Mouse (Mus musculus) lung, adult 2 months (tissue): ENCODE measurements around the gene Smarcad1.

ENCODE experiments used
- CTCF ChIP-seq: fragments of 200-500 bp; IDR thresholded peaks from 2 replicates; pipeline ENCODE4 v1.5.1; 2011; ENCODE audit warnings: mild to moderate bottlenecking, low read length, control low read depth; ENCODE audit not compliant: insufficient read depth
- POLR2A ChIP-seq: fragments of 200-500 bp; IDR thresholded peaks from 2 replicates; pipeline ENCODE4 v1.6.1; 2011; ENCODE audit warnings: low read depth, mild to moderate bottlenecking, control low read depth, low read length, borderline replicate concordance; ENCODE audit errors: extremely low read depth

DNA sequence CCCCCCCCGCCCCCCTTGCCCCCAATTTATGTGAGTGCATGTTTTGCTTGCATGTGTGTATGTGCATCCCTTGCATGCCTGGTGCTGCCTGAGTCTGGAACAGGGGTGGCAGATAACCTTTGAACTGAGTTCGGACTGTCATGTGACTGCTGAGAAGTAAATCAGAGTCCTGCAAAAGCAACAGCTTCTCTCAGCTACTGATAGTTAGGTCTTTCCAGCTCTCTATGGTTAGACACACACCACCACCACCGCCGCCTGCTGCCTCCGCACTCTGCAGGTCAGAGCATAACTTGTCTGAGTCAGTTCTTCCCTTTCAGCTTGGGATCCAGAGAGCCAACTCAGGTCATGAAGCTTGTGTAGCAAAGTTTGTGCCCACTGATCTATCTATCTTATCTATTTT is 14.2 kb downstream of the Smarcad1 start:
- TF ChIP-seq CTCF (no peak), POLR2A (no peak)
